Mouse (Mus musculus) neural tube, embryonic 12.5 days (tissue): ENCODE measurements around the gene Mc3r. TPM values are rescaled to one million over a fixed set of nuclear protein-coding genes. Genes with fewer than 3 reads are reported as not detected.

Experiments used
- ATAC-seq: fragments of 200-750 bp; cut with Nextera tagmentation; 2 replicates; pipeline ENCODE4 v1.8.0; 2017; ENCODE audit warnings: low read depth, mild to moderate bottlenecking, moderate TSS enrichment, moderate library complexity; ENCODE audit not compliant: low FRiP score
- H3K27ac ChIP-seq: fragments of 300-500 bp; sonication (generic); 2 replicates; pipeline ENCODE4 v1.5.1; 2016
- H3K27me3 ChIP-seq: fragments of 300-500 bp; sonication (generic); replicated peaks from 2 replicates; pipeline ENCODE4 v1.6.1; 2016; ENCODE audit warnings: mild to moderate bottlenecking
- H3K36me3 ChIP-seq: fragments of 300-500 bp; sonication (generic); 2 replicates; pipeline ENCODE4 v1.6.1; 2016; ENCODE audit warnings: mild to moderate bottlenecking
- H3K4me1 ChIP-seq: fragments of 300-500 bp; sonication (generic); 2 replicates; pipeline ENCODE4 v1.6.1; 2016
- H3K4me2 ChIP-seq: fragments of 300-500 bp; sonication (generic); replicated peaks from 2 replicates; pipeline ENCODE4 v1.6.1; 2016; ENCODE audit warnings: mild to moderate bottlenecking
- H3K4me3 ChIP-seq: fragments of 300-500 bp; sonication (generic); 2 replicates; pipeline ENCODE4 v1.5.1; 2016
- H3K9ac ChIP-seq: fragments of 300-500 bp; sonication (generic); 2 replicates; pipeline ENCODE4 v1.6.1; 2016; ENCODE audit warnings: mild to moderate bottlenecking
- H3K9me3 ChIP-seq: fragments of 300-500 bp; sonication (generic); 2 replicates; pipeline ENCODE4 v1.6.1; 2016; ENCODE audit warnings: mild to moderate bottlenecking
- WGBS: fragments of 180-500 bp; shearing (Covaris S2); methylation state at CpG from one replicate; pipeline ENCODE4 v1.1.7; 2016; 5-methylcytosine and 5-hydroxymethylcytosine counted together
- polyA plus RNA-seq: library from polyadenylated mRNA; unstranded; fragments of >200 nt; fragmentation: Nextera tagmentation; extraction: Ambion mirVana; gene quantifications from 2 replicates; pipeline ENCODE4 v1.2.1, GENCODE M21; 2016

Gene Mc3r
- polyA plus RNA-seq, 1 experiment from 2014 or later: not detected

DNA sequence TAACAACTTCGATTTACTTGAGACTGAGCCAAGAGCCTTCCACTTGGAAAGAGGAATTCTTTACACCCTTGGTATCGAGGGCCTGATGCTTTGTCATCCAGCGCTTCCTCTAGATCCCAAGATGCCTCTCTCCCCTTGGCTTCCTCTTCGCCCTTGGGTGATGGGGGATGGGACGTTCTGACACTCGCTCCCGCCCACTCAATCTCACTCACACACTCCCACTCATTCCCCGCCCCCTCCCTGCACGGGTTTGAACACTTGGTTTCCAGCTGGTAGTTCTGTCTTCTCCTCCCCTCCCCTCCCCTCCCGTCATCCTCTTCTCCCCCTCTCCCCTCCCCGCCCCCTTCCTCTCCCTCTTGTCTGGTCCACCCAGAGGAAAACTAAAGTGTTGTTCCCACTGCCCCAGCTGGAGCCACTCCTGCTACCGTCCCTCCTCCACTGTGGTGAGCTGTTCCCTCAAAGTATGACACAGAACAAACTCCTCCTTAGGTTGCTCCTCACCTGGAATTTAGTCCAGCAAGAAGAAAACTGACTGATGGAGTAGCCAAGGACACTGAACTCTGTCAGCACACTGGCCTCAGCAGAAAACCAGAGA lies 9.3 kb downstream of the Mc3r start:
- H3K9me3 ChIP-seq: no peaks in the 10 kb centered on the region
- no peaks in the 10 kb centered on the region for H3K27me3 ChIP-seq
- H3K36me3 ChIP-seq: no peaks in the 10 kb centered on the region
- H3K9ac ChIP-seq: no peak overlapping the region
- H3K4me1 ChIP-seq: 0 out of 2 replicates have a peak, but pooled peaks cover 3% of the 10 kb centered on the region
- ATAC-seq: no peak
- H3K4me2 ChIP-seq: no peak overlapping the region
- H3K4me3 ChIP-seq: no peak overlapping the region
- H3K27ac ChIP-seq: no peak overlapping the region
- WGBS: 36% methylated on average over 12 of the region's 12 CpGs

DNA sequence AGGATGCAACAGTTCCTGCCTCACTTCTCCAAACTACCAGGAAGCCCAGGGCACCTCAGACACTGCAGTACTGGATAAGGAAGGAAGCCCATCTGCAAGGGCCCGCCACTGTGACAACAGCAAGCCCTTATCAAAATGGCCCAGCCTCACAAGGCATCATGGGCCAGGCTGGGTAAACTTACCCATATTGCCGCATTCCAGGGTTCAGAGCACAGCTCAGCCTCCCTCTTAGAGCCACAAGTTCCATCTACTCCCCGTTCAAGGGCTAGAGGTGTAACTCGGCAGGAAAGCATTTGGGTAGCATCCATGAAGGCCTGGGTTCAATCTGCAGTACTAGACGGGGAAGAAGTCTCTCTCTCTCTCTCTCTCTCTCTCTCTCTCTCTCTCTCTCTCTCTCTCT lies 11.8 kb downstream of the Mc3r start:
- Histone ChIP-seq H3K9me3 (no peaks in the 10 kb centered on the region), H3K4me2 (no peak overlapping the region), H3K36me3 (no peaks in the 10 kb centered on the region), H3K9ac (no peak overlapping the region), H3K27me3 (no peaks in the 10 kb centered on the region), H3K4me3 (no peak overlapping the region), H3K27ac (no peak overlapping the region), H3K4me1 (0 out of 2 replicates have a peak, but pooled peaks cover 3% of the 10 kb centered on the region)
- 82% methylated on average over 5 of the region's 5 CpGs for WGBS
- ATAC-seq: no peak

DNA sequence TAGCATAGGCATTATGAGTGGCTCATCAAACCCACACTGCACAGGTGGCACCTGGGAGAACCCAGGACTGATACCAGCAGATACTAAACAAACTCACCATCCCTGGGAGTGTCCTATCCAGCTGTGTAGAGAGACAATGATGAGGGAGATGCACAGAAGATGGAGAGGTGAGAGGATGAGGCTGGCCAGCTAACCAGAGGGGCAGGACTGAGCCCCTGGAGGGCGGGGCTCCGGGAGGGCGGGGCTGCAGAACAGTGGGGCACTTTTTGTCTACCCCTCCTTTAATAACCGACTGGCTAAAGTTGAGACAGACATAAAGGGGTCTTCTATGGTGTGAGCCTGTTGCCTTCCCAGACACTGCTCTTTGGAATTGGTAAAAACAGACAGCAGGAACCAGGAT lies 13.1 kb downstream of the Mc3r start:
- no peak overlapping the region for H3K27ac ChIP-seq
- H3K4me1 ChIP-seq: peaks cover 3% of the 10 kb centered on the region; the same call in 1 of the 2 replicates
- H3K4me3 ChIP-seq: no peak overlapping the region
- H3K9ac ChIP-seq: no peak overlapping the region
- no peak overlapping the region for H3K4me2 ChIP-seq
- ATAC-seq: no peak
- no peaks in the 10 kb centered on the region for H3K9me3 ChIP-seq
- no peaks in the 10 kb centered on the region for H3K36me3 ChIP-seq
- WGBS: 84% methylated on average over 4 of the region's 4 CpGs
- H3K27me3 ChIP-seq: no peaks in the 10 kb centered on the region

DNA sequence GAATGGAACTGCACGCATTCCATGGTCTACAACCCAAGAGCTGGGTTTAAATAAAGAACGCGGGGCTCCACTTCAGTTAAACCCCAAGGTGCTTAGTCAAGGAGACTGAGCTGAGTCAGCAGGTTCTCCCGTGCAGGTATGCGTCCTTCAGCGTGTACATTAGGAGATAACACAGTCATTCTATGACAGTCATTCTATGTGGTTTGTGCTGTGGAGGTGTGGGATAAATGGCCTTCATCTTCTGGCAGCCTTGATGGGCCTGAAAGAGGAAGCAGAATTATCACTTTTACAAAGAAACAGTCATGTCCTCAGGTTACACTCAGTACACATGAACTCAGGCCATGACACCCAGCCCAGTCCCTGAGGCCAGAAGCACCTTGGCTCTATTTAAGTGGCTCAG lies 14.9 kb downstream of the Mc3r start:
- no peak overlapping the region for H3K4me2 ChIP-seq
- H3K9me3 ChIP-seq: no peaks in the 10 kb centered on the region
- no peak overlapping the region for H3K4me3 ChIP-seq
- H3K27ac ChIP-seq: no peak overlapping the region
- H3K9ac ChIP-seq: no peak overlapping the region
- 92% methylated on average over 6 of the region's 6 CpGs for WGBS
- no peak for ATAC-seq
- no peaks in the 10 kb centered on the region for H3K36me3 ChIP-seq
- H3K27me3 ChIP-seq: no peaks in the 10 kb centered on the region
- no peaks in the 10 kb centered on the region; the same call in 1 of the 2 replicates for H3K4me1 ChIP-seq

DNA sequence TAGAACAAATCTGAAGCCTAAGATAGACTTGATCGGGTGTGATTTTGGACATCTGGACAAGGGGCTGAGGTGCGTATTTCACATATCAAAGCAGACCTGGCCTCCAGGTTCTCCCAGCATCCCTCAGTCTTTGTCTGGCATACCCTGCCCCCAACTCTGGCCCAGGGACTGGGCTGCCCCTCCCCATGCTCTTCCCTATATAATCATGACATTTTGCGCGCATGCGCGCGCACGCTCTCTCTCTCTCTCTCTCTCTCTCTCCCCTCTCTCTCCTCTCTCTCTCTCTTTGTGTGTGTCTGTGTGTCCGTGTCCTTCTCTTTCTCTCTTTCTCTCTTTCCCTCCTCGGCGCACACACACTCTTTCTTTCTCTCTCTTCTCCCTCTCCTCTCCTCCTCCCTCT lies 21.6 kb downstream of the Mc3r start:
- Histone ChIP-seq H3K9ac (no peak overlapping the region), H3K4me1 (peaks cover 17% of the 10 kb centered on the region), H3K4me3 (no peak overlapping the region), H3K4me2 (0 out of 2 replicates have a peak overlapping the region, but pooled peaks have one; percentile 18), H3K27ac (peak overlapping the region; percentile 67), H3K27me3 (no peaks in the 10 kb centered on the region), H3K9me3 (no peaks in the 10 kb centered on the region), H3K36me3 (no peaks in the 10 kb centered on the region)
- peak; percentile 76 for ATAC-seq
- WGBS: 78% methylated on average over 11 of the region's 11 CpGs

DNA sequence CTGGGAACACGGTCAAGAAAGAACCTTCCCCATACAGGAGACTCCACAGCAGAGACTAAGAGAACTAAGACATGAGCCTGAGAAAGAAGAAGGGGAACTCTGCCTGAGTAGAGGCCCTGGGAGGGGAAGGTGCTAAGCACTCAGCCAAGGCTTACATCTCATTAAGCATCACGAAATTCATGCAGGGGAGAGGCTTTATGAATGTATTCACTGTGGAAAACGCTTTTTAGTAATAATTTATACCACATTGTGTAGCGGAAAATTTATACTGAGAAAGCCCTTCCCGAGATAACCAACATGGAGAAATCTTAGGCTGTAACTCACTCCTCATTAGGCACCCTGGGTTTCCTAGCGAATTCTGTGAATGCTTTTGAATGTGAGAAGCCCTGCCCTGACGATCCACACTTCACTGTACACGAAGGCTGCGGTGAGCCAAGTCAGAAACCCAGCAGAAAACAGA lies 22.2 kb downstream of the Mc3r start:
- H3K27me3 ChIP-seq: no peaks in the 10 kb centered on the region
- H3K4me2 ChIP-seq: 0 out of 2 replicates have a peak overlapping the region, but pooled peaks have one; percentile 18
- ATAC-seq: peak; percentile 71
- 33% methylated on average over 9 of the region's 9 CpGs for WGBS
- no peak overlapping the region for H3K9ac ChIP-seq
- peak overlapping the region; percentile 67 for H3K27ac ChIP-seq
- H3K4me1 ChIP-seq: peaks cover 17% of the 10 kb centered on the region; the same call in 1 of the 2 replicates
- no peaks in the 10 kb centered on the region for H3K36me3 ChIP-seq
- no peak overlapping the region for H3K4me3 ChIP-seq
- H3K9me3 ChIP-seq: no peaks in the 10 kb centered on the region

DNA sequence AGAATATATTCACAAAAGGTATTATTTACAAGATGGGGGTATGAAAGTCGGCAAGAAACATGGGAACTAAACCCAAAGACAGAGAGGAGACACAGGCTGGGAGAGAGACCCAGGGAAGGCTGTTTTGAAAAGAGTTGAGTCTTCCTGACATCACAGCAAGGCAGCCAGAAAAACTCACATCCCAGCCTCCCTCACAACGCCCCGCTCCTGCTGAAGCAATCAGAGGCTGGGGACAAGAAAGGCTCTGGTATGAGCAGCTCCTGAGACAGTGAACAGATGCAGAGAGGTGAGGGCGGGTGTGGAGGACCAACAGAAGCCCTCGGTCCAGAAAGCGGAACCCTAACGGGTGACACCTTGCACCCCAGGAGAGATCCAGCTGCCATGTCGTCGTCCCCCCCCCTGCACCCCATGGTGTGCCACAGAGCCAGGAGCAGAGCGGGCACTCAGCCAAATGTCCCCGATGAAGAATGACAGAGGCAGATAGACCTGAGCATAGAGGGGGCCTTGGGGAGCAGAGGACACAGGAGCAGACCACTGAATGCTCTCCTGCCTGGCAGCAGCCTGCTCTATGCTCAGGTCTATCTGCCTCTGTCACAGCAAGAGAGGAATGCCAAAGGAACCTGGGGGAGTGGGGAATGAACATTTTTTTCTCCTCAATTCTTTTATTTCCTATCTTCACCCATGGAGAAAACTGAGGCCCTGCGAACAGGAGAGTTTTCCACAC lies 22.8 kb downstream of the Mc3r start:
- H3K4me1 ChIP-seq: peaks cover 17% of the 10 kb centered on the region; the same call in 1 of the 2 replicates
- H3K36me3 ChIP-seq: no peaks in the 10 kb centered on the region
- 0 out of 2 replicates have a peak overlapping the region, but pooled peaks have one; percentile 1 for H3K4me2 ChIP-seq
- H3K9me3 ChIP-seq: no peaks in the 10 kb centered on the region
- peak; percentile 31; the same call in 1 of the 2 replicates for ATAC-seq
- no peak overlapping the region for H3K9ac ChIP-seq
- H3K27ac ChIP-seq: 0 out of 2 replicates have a peak overlapping the region, but pooled peaks have one; percentile 57
- H3K4me3 ChIP-seq: no peak overlapping the region
- no peaks in the 10 kb centered on the region for H3K27me3 ChIP-seq
- 66% methylated on average over 12 of the region's 12 CpGs for WGBS

DNA sequence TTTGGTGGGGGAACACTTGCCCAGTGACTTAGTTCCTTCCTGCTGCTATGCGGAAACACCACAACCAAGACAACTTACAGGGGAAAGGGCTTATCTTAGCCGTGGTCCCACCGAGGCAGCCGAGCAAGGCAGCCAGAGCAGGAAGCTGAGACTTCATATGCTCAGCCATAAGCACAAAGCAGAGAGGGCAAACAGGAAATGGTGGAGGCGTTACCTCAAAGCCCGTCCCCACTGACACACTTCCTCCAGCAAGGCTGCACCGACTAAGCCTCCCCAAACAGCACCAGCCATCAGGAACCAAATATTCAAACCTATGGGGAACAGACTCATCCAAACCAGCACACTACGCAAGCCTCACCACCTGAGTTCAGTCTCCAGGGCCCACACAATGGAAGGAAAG lies 26.4 kb downstream of the Mc3r start:
- H3K27me3 ChIP-seq: no peaks in the 10 kb centered on the region
- no peaks in the 10 kb centered on the region for H3K9me3 ChIP-seq
- no peaks in the 10 kb centered on the region for H3K36me3 ChIP-seq
- ATAC-seq: no peak
- no peak overlapping the region for H3K9ac ChIP-seq
- H3K4me2 ChIP-seq: no peak overlapping the region
- WGBS: 85% methylated on average over 8 of the region's 8 CpGs
- peaks cover 17% of the 10 kb centered on the region; the same call in 1 of the 2 replicates for H3K4me1 ChIP-seq
- H3K4me3 ChIP-seq: no peak overlapping the region
- H3K27ac ChIP-seq: no peak overlapping the region

DNA sequence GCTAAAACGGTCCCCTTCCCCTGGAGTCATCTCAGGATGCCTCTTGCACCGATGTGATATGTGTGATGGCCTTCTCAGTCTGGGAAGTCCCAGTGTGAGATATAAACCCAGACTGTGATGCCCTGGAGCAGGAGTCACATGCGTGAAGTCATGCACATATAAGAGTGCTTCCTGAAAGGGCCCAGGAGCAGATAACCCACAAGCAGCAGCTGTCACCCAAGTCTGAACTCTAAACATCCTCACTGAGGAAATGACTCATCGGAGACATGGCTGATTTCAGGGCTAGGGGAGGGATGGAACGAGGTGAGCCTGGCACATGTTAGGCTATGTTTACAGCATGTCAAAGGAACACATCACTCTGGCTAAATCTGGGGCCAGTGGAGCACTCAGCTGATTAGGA lies 27.9 kb downstream of the Mc3r start:
- Histone ChIP-seq H3K36me3 (no peaks in the 10 kb centered on the region), H3K4me3 (no peak overlapping the region), H3K27ac (no peak overlapping the region), H3K27me3 (no peaks in the 10 kb centered on the region), H3K4me2 (no peak overlapping the region), H3K9ac (no peak overlapping the region), H3K9me3 (no peaks in the 10 kb centered on the region), H3K4me1 (peaks cover 3% of the 10 kb centered on the region; the same call in 1 of the 2 replicates)
- ATAC-seq: no peak
- WGBS: 80% methylated on average over 5 of the region's 5 CpGs

DNA sequence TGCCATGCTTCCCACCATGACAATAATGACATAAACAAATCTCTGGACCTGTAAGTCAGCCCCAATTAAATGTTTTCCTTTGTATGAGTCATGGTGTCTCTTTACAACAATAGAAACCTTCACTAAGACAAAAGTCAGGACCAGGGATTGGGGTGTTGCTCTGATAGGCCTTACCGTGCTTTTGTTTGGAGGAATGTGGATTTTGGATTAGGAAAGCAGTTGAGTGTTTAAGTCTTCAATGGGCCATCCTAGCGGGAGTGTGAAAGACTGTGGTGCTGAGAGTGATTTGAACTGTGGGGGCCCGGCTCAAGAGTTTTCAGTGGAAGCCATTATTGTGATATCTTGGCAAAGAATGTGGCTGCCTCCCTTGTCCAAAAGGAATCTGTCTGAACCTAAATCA lies 30.7 kb downstream of the Mc3r start:
- H3K27ac ChIP-seq: no peak overlapping the region

DNA sequence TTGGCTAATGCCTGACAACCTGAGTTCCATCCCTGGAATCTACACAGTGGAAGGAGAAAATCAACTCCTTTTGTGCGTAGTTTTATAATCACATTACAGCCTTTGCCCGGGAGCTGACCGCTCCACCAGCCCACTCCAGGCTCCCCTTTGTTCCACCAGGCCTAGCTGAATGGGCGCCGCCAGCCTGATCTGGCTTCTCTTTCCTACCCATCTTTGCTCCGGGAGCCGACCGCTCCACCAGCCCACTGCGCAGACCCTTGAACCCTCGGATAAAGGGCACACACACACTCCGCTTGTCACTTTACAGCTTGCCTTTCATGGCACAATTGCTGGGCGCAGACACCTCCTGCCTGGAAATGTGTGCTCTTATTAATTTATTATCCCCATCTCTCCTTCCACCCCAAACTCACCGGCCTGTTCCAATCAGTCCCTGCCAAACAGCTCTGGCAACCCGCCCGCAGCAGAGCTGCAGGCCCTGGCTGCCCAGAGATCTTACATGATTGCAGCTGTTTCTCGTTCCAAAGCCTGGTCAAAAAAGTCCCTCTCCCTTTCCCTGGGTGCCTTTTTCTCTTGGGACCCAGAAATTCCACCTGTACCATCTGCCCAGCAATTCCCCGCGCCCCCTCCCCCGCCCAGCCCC lies 33.9 kb downstream of the Mc3r start:
- Histone ChIP-seq H3K4me2 (0 out of 2 replicates have a peak overlapping the region, but pooled peaks have one; percentile 4), H3K9me3 (no peaks in the 10 kb centered on the region), H3K4me3 (no peak overlapping the region), H3K27ac (no peak overlapping the region), H3K9ac (no peak overlapping the region), H3K4me1 (peaks cover 6% of the 10 kb centered on the region; the same call in 1 of the 2 replicates), H3K27me3 (no peaks in the 10 kb centered on the region), H3K36me3 (no peaks in the 10 kb centered on the region)
- 46% methylated on average over 19 of the region's 19 CpGs for WGBS
- no peak for ATAC-seq

More for the DNA sequence above, 30.7 kb downstream of the Mc3r start:
- no peak overlapping the region for H3K9ac ChIP-seq
- peaks cover 6% of the 10 kb centered on the region; the same call in 1 of the 2 replicates for H3K4me1 ChIP-seq
- H3K4me3 ChIP-seq: no peak overlapping the region
- no peaks in the 10 kb centered on the region for H3K9me3 ChIP-seq
- no peak for ATAC-seq
- H3K27me3 ChIP-seq: no peaks in the 10 kb centered on the region
- WGBS: 80% methylated on average over 3 of the region's 3 CpGs
- H3K4me2 ChIP-seq: no peak overlapping the region
- no peaks in the 10 kb centered on the region for H3K36me3 ChIP-seq

DNA sequence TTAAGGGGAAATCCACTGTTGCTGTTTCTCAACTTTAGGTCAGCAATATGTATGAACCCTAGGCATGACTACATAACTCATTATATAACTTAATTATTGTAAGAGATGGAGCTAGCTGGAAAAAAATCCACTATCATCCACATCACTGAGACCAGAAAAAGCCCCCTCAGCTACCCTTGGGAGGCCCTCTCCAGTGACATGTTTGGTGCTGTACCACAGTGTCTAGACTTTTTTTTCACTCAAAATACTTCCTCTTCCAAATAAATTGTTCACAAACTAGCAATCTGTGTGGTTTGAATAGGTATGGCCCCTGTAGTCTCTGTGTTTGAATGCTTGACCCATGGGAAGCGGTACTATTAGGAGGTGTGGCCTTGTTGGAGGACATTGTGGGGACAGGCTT lies 39.4 kb downstream of the Mc3r start:
- Histone ChIP-seq H3K27ac (no peak overlapping the region), H3K36me3 (no peaks in the 10 kb centered on the region), H3K4me2 (no peak overlapping the region), H3K4me3 (no peak overlapping the region), H3K4me1 (no peaks in the 10 kb centered on the region), H3K9me3 (no peaks in the 10 kb centered on the region), H3K9ac (no peak overlapping the region), H3K27me3 (no peaks in the 10 kb centered on the region; the same call in 1 of the 2 replicates)
- 97% methylated on average over 1 of the region's 1 CpGs for WGBS
- ATAC-seq: no peak
